Mouse (Mus musculus): Measurements from ENCODE around the gene Nom1. TPM values are rescaled to one million over a fixed set of nuclear protein-coding genes. Genes with fewer than 3 reads are reported as not detected.
"Not testable (repeated sequence)": the region's sequence is repeated elsewhere in the genome, so short reads cannot be mapped to it uniquely, and the experiment has no call there.

Gene Nom1
- total RNA-seq (2014; fragmentation: Nextera tagmentation), result 17.5 and 19.8 TPM in 2 replicates
- total RNA-seq (2017), result 23.2 and 38.0 TPM in 2 replicates

- peak; percentile 96 for ATAC-seq (replicated peaks; ENCODE audit: low FRiP score, low TSS enrichment, poor library complexity, severe bottlenecking)
Observed at GRCm38 (mm10) chr5:29434228-29434871, at the start of gene Nom1. TSS of gene Nom1 (plus strand) at chr5:29434664.

- ATAC-seq (replicated peaks; ENCODE audit: low FRiP score, low TSS enrichment, poor library complexity, severe bottlenecking), result no peak
Observed at GRCm38 (mm10) chr5:29387591-29387990, 46.9 kb upstream of the Nom1 start.

GRCm38 (mm10) chr5:29388181-29388943, 46.1 kb upstream of the Nom1 start:
- ATAC-seq (replicated peaks; ENCODE audit: low FRiP score, low TSS enrichment, poor library complexity, severe bottlenecking), result no peak

- ATAC-seq (replicated peaks; ENCODE audit: low FRiP score, low TSS enrichment, poor library complexity, severe bottlenecking), result peak; percentile 93
Observed at GRCm38 (mm10) chr5:29388944-29389765, 45.3 kb upstream of the Nom1 start.

GRCm38 (mm10) chr5:29398427-29398826, 36.0 kb upstream of the Nom1 start:
- no peak for ATAC-seq (replicated peaks; ENCODE audit: low FRiP score, low TSS enrichment, poor library complexity, severe bottlenecking)

GRCm38 (mm10) chr5:29410854-29411253, 23.6 kb upstream of the Nom1 start:
- no peak for ATAC-seq (replicated peaks; ENCODE audit: low FRiP score, low TSS enrichment, poor library complexity, severe bottlenecking)

GRCm38 (mm10) chr5:29413041-29413440, 21.4 kb upstream of the Nom1 start:
- ATAC-seq (replicated peaks; ENCODE audit: low FRiP score, low TSS enrichment, poor library complexity, severe bottlenecking), result no peak

GRCm38 (mm10) chr5:29423330-29423729, 11.1 kb upstream of the Nom1 start:
- not testable (repeated sequence) for ATAC-seq (replicated peaks; ENCODE audit: low FRiP score, low TSS enrichment, poor library complexity, severe bottlenecking)

GRCm38 (mm10) chr5:29434872-29435358, 451 bp downstream of the Nom1 start:
- peak; percentile 54 for ATAC-seq (replicated peaks; ENCODE audit: low FRiP score, low TSS enrichment, poor library complexity, severe bottlenecking)

- ATAC-seq (replicated peaks; ENCODE audit: low FRiP score, low TSS enrichment, poor library complexity, severe bottlenecking), result no peak
Observed at GRCm38 (mm10) chr5:29435491-29435890, 1.0 kb downstream of the Nom1 start.

GRCm38 (mm10) chr5:29436728-29437127, 2.3 kb downstream of the Nom1 start:
- not testable (repeated sequence) for ATAC-seq (replicated peaks; ENCODE audit: low FRiP score, low TSS enrichment, poor library complexity, severe bottlenecking)

- peak; percentile 88 for ATAC-seq (replicated peaks; ENCODE audit: low FRiP score, low TSS enrichment, poor library complexity, severe bottlenecking)
Observed at GRCm38 (mm10) chr5:29445275-29445674, 10.8 kb downstream of the Nom1 start.

GRCm38 (mm10) chr5:29452352-29452751, 17.9 kb downstream of the Nom1 start:
- ATAC-seq (replicated peaks; ENCODE audit: low FRiP score, low TSS enrichment, poor library complexity, severe bottlenecking), result no peak

- ATAC-seq (replicated peaks; ENCODE audit: low FRiP score, low TSS enrichment, poor library complexity, severe bottlenecking), result no peak
Observed at GRCm38 (mm10) chr5:29456895-29457656, 22.6 kb downstream of the Nom1 start.

- ATAC-seq (replicated peaks; ENCODE audit: low FRiP score, low TSS enrichment, poor library complexity, severe bottlenecking), result no peak
Observed at GRCm38 (mm10) chr5:29462943-29463686, 28.7 kb downstream of the Nom1 start.

GRCm38 (mm10) chr5:29467489-29468350, 33.3 kb downstream of the Nom1 start:
- peak; percentile 54; the same call in 1 of the 2 replicates for ATAC-seq (replicated peaks; ENCODE audit: low FRiP score, low TSS enrichment, poor library complexity, severe bottlenecking)

GRCm38 (mm10) chr5:29468351-29469065, 34.0 kb downstream of the Nom1 start:
- ATAC-seq (replicated peaks; ENCODE audit: low FRiP score, low TSS enrichment, poor library complexity, severe bottlenecking), result no peak

All from megakaryocyte-erythroid progenitor cell, adult 5-6 weeks (primary cell).